Mouse (Mus musculus) layer of hippocampus, adult 18-20 months (tissue): ENCODE data around the gene Gm28710. TPM values are rescaled to one million over a fixed set of nuclear protein-coding genes. Genes with fewer than 3 reads are reported as not detected.
A peak's percentile ranks its signal among the peaks of the same experiment; 100 is the strongest.

Experiments
- DNase-seq, 2 experiments: peaks; one replicate each; pipeline ENCODE4 v3.0.0; 2022; ENCODE audit warnings: low spot score in 2 of 2
- long read RNA-seq: library from polyadenylated mRNA; stranded (forward); transcript quantifications from one replicate; pipeline ENCODE4 v2.0.0, GENCODE M21; 2021
- total RNA-seq, 2 experiments: library from RNA; stranded (reverse); gene quantifications; 2 replicates each; pipeline ENCODE4 v1.2.3; 2021

The Gm28710 gene
- total RNA-seq, result not detected
- long read RNA-seq, result 0 reads

- DNase-seq, result no peak
Measured at GRCm38 (mm10) chr5:16791243-16791860, at the start of gene Gm28710. Gene Gm28710 (plus strand): TSS chr5:16791810.

GRCm38 (mm10) chr5:16777176-16777575 is 14.4 kb upstream of the Gm28710 start:
- DNase-seq, result no peak

GRCm38 (mm10) chr5:16778610-16779172 is 12.9 kb upstream of the Gm28710 start:
- no peak for DNase-seq

GRCm38 (mm10) chr5:16785627-16786026 is 6.0 kb upstream of the Gm28710 start:
- DNase-seq, result no peak

- peak in 1 of 2 experiments; percentile 3 for DNase-seq
Measured at GRCm38 (mm10) chr5:16794972-16795371, 3.4 kb downstream of the Gm28710 start.

GRCm38 (mm10) chr5:16802726-16803125 is 11.1 kb downstream of the Gm28710 start:
- no peak for DNase-seq

GRCm38 (mm10) chr5:16838991-16839390 is 47.4 kb downstream of the Gm28710 start:
- no peak for DNase-seq

GRCm38 (mm10) chr5:16869309-16869915 is 77.8 kb downstream of the Gm28710 start:
- DNase-seq, result peak; percentile 5 to 73

- DNase-seq, result peak in 1 of 2 experiments; percentile 4
Measured at GRCm38 (mm10) chr5:16894161-16894560, 102.6 kb downstream of the Gm28710 start.

GRCm38 (mm10) chr5:16919791-16920190 is 128.2 kb downstream of the Gm28710 start:
- no peak for DNase-seq

GRCm38 (mm10) chr5:16922473-16922872 is 130.9 kb downstream of the Gm28710 start:
- no peak for DNase-seq

Other genes starting within 250 kb of the Gm28710 start
- 1 to 10 TPM; 4.3 to 5.3 TPM for gene Hgf, start 238.3 kb upstream of the Gm28710 start, total RNA-seq